Mouse (Mus musculus) lung, postnatal 0 days (tissue): ENCODE measurements at regions not wholly inside any gene's neighbourhood (a gene's known extent, or its start where the extent isn't known, plus 50 kb on each side); places are given as distances from the start of the nearest gene placed in this dataset.

Experiments used
- ATAC-seq: fragments of 200-750 bp; cut with Nextera tagmentation; 2 replicates; pipeline ENCODE4 v1.8.0; 2017; ENCODE audit warnings: moderate library complexity
- DNase-seq: peaks from one replicate; pipeline ENCODE4 v3.0.0-alpha.2; 2016; ENCODE audit warnings: low spot score
- H3K27ac ChIP-seq: fragments of 300-500 bp; sonication (generic); 2 replicates; pipeline ENCODE4 v1.5.1; 2014; ENCODE audit warnings: antibody characterized with exemption, mild to moderate bottlenecking, low read length, mixed read lengths
- H3K27me3 ChIP-seq: fragments of 300-500 bp; sonication (generic); replicated peaks from 2 replicates; pipeline ENCODE4 v1.6.1; 2014; ENCODE audit warnings: low read length, mixed read lengths; ENCODE audit not compliant: insufficient read depth
- H3K36me3 ChIP-seq: fragments of 300-500 bp; sonication (generic); 2 replicates; pipeline ENCODE4 v1.6.1; 2014; ENCODE audit warnings: low read length, mixed read lengths; ENCODE audit not compliant: insufficient read depth
- H3K4me1 ChIP-seq: fragments of 300-500 bp; sonication (generic); 2 replicates; pipeline ENCODE4 v1.6.1; 2014; ENCODE audit warnings: antibody characterized with exemption, low read depth, low read length, mixed read lengths; ENCODE audit not compliant: insufficient read depth
- H3K4me2 ChIP-seq: fragments of 300-500 bp; sonication (generic); replicated peaks from 2 replicates; pipeline ENCODE4 v1.6.1; 2014; ENCODE audit warnings: low read depth, mild to moderate bottlenecking, low read length, moderate library complexity, mixed read lengths
- H3K4me3 ChIP-seq: fragments of 300-500 bp; sonication (generic); 2 replicates; pipeline ENCODE4 v1.5.1; 2014; ENCODE audit warnings: low read depth, low read length
- H3K9ac ChIP-seq: fragments of 300-500 bp; sonication (generic); replicated peaks from 2 replicates; pipeline ENCODE4 v1.6.1; 2014; ENCODE audit warnings: low read depth, mild to moderate bottlenecking
- H3K9me3 ChIP-seq: fragments of 300-500 bp; sonication (generic); 2 replicates; pipeline ENCODE4 v1.6.1; 2016; ENCODE audit warnings: low read length, mixed read lengths
- CTCF ChIP-seq: IDR thresholded peaks from 2 replicates; pipeline ENCODE4 v1.5.1; 2016; ENCODE audit warnings: antibody characterized with exemption, mild to moderate bottlenecking
- EP300 ChIP-seq: IDR thresholded peaks from 2 replicates; pipeline ENCODE4 v1.6.1; 2016; ENCODE audit warnings: antibody characterized with exemption, mild to moderate bottlenecking, control low read depth
- WGBS: fragments of 180-500 bp; shearing (Covaris S2); extraction: QIAGEN DNeasy Blood & Tissue Kit; methylation state at CpG from one replicate; pipeline ENCODE4 v1.1.7; 2014; 5-methylcytosine and 5-hydroxymethylcytosine counted together

DNA sequence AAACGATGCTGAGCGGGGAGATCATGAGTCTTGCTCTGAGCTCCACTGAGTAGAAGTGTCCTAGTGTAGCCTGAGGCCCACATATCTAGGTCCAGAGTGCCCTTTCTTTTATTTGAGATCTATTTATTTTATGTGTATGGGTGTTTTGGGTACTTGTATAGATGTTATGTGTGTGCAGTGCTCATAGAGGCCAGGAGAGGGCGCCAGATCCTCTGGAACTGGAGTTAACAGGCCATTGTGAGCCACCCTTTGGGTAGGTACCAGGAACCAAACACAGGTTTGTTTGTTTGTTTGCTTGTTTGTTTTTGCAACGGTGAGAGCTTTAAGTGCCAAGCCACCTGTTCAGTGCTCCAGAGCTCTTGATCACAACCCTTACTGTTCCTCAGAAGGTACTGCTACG lies 378.5 kb upstream of the Kazn start:
- Histone ChIP-seq H3K27me3 (no peaks in the 10 kb centered on the region), H3K9me3 (no peaks in the 10 kb centered on the region), H3K4me2 (no peak overlapping the region), H3K27ac (no peak overlapping the region), H3K9ac (no peak overlapping the region), H3K36me3 (no peaks in the 10 kb centered on the region), H3K4me3 (no peak overlapping the region), H3K4me1 (no peaks in the 10 kb centered on the region; the same call in 1 of the 2 replicates)
- peak; percentile 58 for TF ChIP-seq CTCF
- no peak for TF ChIP-seq EP300
- ATAC-seq (no peak), DNase-seq (no peak)
- 64% methylated on average over 5 of the region's 5 CpGs for WGBS

DNA sequence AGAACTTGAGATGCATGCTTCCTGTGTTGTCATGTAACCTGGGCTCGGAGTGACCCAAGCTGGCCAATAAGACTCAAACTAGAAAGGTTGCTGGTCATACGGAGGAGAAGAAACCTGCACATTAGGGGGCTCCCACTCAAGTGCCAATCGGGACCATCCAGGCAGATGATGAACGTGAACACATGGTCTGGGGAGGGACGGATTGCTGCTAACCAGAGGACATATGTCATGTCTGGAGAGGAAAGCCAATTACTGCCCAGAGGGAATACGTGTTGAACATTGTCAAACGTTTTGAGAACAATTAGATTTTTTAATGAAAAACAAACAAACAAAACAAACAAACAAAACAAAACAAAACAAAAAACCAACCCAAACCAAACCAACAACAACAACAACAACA lies 377.7 kb upstream of the Kazn start:
- no peak for ATAC-seq
- Histone ChIP-seq H3K4me2 (no peak overlapping the region), H3K27me3 (no peaks in the 10 kb centered on the region), H3K36me3 (no peaks in the 10 kb centered on the region), H3K9me3 (no peaks in the 10 kb centered on the region), H3K9ac (no peak overlapping the region), H3K4me1 (no peaks in the 10 kb centered on the region; the same call in 1 of the 2 replicates), H3K4me3 (no peak overlapping the region), H3K27ac (no peak overlapping the region)
- 84% methylated on average over 7 of the region's 7 CpGs for WGBS
- TF ChIP-seq CTCF (no peak), EP300 (no peak)
- no peak for DNase-seq

GRCm38 (mm10) chr4:142605098-142605497 lies 365.9 kb upstream of the Kazn start:
- Histone ChIP-seq H3K36me3 (no peaks in the 10 kb centered on the region), H3K4me2 (no peak overlapping the region), H3K9ac (no peak overlapping the region), H3K27ac (no peak overlapping the region), H3K27me3 (no peaks in the 10 kb centered on the region), H3K9me3 (no peaks in the 10 kb centered on the region), H3K4me3 (no peak overlapping the region), H3K4me1 (no peaks in the 10 kb centered on the region)
- peak; percentile 78 for ATAC-seq
- peak; percentile 50 for DNase-seq
- WGBS: 49% methylated on average over 3 of the region's 3 CpGs
- TF ChIP-seq EP300 (no peak), CTCF (no peak)

GRCm38 (mm10) chr4:142597214-142597613 lies 358.0 kb upstream of the Kazn start:
- WGBS: 54% methylated on average over 4 of the region's 4 CpGs

DNA sequence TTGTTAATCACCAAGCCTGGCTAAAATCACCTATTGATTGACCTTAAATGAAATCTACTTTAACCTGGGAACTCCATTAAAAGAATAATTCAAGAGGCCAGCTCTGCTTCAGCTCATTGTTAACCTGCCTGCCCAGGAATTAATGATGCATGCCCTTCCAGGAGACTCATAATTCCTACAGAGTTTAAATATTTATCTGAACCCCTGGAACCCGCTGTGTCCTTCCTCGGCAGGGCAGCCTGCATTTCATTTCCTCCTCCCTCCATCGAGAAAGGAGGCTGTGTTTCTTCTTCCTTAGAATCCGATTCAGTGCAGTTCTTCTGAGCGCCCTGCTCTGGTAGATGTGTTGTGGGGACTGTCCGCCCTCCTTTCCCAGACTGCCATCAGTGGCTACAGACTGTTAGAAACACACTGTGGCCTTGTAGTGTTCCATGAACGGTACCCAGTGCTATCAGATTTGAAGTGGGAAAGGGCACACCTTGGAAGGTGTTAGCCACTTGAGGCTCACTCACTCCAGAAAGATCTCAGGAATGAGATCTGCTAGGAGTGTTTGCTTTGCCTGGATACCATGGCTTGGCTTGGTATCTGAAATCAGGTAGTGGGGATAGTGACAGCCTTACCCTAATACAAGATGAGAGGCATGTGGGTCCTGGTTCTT lies 350.0 kb upstream of the Kazn start:
- Histone ChIP-seq H3K4me2 (no peak overlapping the region), H3K4me1 (no peaks in the 10 kb centered on the region), H3K36me3 (no peaks in the 10 kb centered on the region), H3K9ac (no peak overlapping the region), H3K27me3 (no peaks in the 10 kb centered on the region), H3K9me3 (no peaks in the 10 kb centered on the region), H3K4me3 (no peak overlapping the region), H3K27ac (no peak overlapping the region)
- ATAC-seq (peak; percentile 80), DNase-seq (peak; percentile 26)
- WGBS: 39% methylated on average over 7 of the region's 7 CpGs
- TF ChIP-seq CTCF: no peak

More at GRCm38 (mm10) chr4:142597214-142597613, 358.0 kb upstream of the Kazn start:
- DNase-seq: no peak
- Histone ChIP-seq H3K4me2 (no peak overlapping the region), H3K36me3 (no peaks in the 10 kb centered on the region), H3K4me3 (no peak overlapping the region), H3K9me3 (no peaks in the 10 kb centered on the region), H3K9ac (no peak overlapping the region), H3K4me1 (no peaks in the 10 kb centered on the region), H3K27me3 (no peaks in the 10 kb centered on the region), H3K27ac (no peak overlapping the region)
- no peak for ATAC-seq
- no peak for TF ChIP-seq CTCF
- TF ChIP-seq EP300: no peak

DNA sequence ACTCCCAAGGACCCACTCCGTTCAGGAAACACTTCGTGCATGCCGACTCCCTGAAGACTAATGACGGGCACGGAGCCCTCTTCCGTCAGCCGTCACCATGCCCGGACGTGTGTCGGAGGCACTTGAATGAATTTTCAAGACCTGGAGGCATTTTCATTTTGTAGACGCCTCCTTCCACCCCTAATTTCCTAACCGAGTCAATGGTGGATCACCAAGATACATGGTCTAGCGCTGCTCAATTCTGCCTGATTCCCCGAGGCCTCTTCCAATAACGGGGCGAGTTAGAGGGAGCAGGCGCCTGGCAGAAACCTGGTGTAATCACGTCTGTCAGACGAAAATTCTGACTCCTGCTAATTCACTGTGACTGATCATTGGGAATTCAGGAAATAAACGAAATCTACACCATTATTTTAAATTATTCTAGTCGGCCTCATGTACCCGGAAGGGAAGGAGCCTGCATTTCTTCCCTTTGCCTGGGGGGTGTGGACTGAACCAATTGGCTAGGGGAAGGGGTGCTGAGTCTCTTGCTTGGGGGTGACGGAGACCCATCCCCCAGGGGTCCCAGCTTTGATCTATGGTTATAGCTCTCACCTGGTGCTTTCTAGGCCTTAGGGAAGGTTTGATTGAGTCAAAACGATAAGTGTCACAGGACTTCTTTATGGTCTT lies 349.4 kb upstream of the Kazn start:
- no peak overlapping the region for H3K27ac ChIP-seq
- no peaks in the 10 kb centered on the region for H3K27me3 ChIP-seq
- TF ChIP-seq EP300 (no peak), CTCF (no peak)
- no peak overlapping the region for H3K9ac ChIP-seq
- no peak for DNase-seq
- H3K36me3 ChIP-seq: no peaks in the 10 kb centered on the region
- 65% methylated on average over 24 of the region's 24 CpGs for WGBS
- no peak overlapping the region for H3K4me3 ChIP-seq
- H3K4me1 ChIP-seq: no peaks in the 10 kb centered on the region
- no peaks in the 10 kb centered on the region for H3K9me3 ChIP-seq
- H3K4me2 ChIP-seq: no peak overlapping the region
- ATAC-seq: no peak
